Mouse (Mus musculus) frontal cortex, adult 2 months (tissue): ENCODE data around the gene Nt5m. TPM values are rescaled to one million over a fixed set of nuclear protein-coding genes. Genes with fewer than 3 reads are reported as not detected.

Experiments
- DNase-seq, 2 experiments: peaks; one replicate each; pipeline ENCODE4 v3.0.0; 2022; ENCODE audit warnings: low spot score in 1 of 2; ENCODE audit errors: extremely low spot score in 1 of 2
- polyA plus RNA-seq: library from polyadenylated mRNA; depleted of rRNA; stranded (reverse); fragments of >200 nt; gene quantifications from 2 replicates; pipeline ENCODE4 v1.2.3, GENCODE M21; 2012

Gene Nt5m
- polyA plus RNA-seq, 1 experiment, result 67.0 TPM

GRCm38 (mm10) chr11:59838426-59838825 lies 821 bp upstream of the Nt5m start:
- DNase-seq, result no peak

- peak; percentile 95 to 97 for DNase-seq
Observed at GRCm38 (mm10) chr11:59839459-59840126, 346 bp downstream of the Nt5m start, which contains the start of gene Cops3. TSS of gene Cops3 (minus strand) at chr11:59839838.

- no peak for DNase-seq
Observed at GRCm38 (mm10) chr11:59846311-59846710, 7.1 kb downstream of the Nt5m start.

GRCm38 (mm10) chr11:59847131-59847530 lies 7.9 kb downstream of the Nt5m start:
- DNase-seq, result peak in 1 of 2 experiments; percentile 49

- peak; percentile 31 to 81 for DNase-seq
Observed at GRCm38 (mm10) chr11:59847891-59848884, 8.9 kb downstream of the Nt5m start.

- DNase-seq, result no peak
Observed at GRCm38 (mm10) chr11:59852865-59853264, 13.6 kb downstream of the Nt5m start.

GRCm38 (mm10) chr11:59860467-59860866 lies 21.2 kb downstream of the Nt5m start:
- no peak for DNase-seq

GRCm38 (mm10) chr11:59864316-59864715 lies 25.1 kb downstream of the Nt5m start:
- no peak for DNase-seq

- no peak for DNase-seq
Observed at GRCm38 (mm10) chr11:59872124-59872523, 32.9 kb downstream of the Nt5m start.

- peak; percentile 50 to 89 for DNase-seq
Observed at GRCm38 (mm10) chr11:59880031-59880430, 40.8 kb downstream of the Nt5m start.

- peak in 1 of 2 experiments; percentile 45 for DNase-seq
Observed at GRCm38 (mm10) chr11:59885217-59885986, 46.2 kb downstream of the Nt5m start.

- DNase-seq, result no peak
Observed at GRCm38 (mm10) chr11:59886952-59887351, 47.7 kb downstream of the Nt5m start.

GRCm38 (mm10) chr11:59888151-59888550 lies 48.9 kb downstream of the Nt5m start:
- no peak for DNase-seq

- DNase-seq, result no peak
Observed at GRCm38 (mm10) chr11:59891854-59892253, 52.6 kb downstream of the Nt5m start.

GRCm38 (mm10) chr11:59893153-59893788 lies 54.0 kb downstream of the Nt5m start:
- no peak for DNase-seq

GRCm38 (mm10) chr11:59894916-59895315 lies 55.7 kb downstream of the Nt5m start:
- no peak for DNase-seq

- peak in 1 of 2 experiments; percentile 16 for DNase-seq
Observed at GRCm38 (mm10) chr11:59895316-59895715, 56.1 kb downstream of the Nt5m start.

GRCm38 (mm10) chr11:59897981-59898599 lies 58.8 kb downstream of the Nt5m start:
- no peak for DNase-seq
